21 mouse cellular contexts compared by ENCODE assay signal in genomic region chr2:24880686-24881085, GRCm38 (mm10).
"Had no signal": no experiment of that assay in that cellular context is flagged by ENCODE, and none has a peak within 500 bp of the region (broad histone marks: within the 10 kb centered on the region; RNA-seq: fewer than 3 reads in every experiment).

No protein-coding gene starts in this region.

- DNase-seq: kidney, postnatal 10 days; kidney, postnatal 36 days; layer of hippocampus, adult 9-11 months; liver, postnatal 0 days; lung, embryonic 14.5 days; right cerebral cortex, adult 18-20 months; right cerebral cortex, postnatal 14 days; right cerebral cortex, postnatal 4 days; thymus, adult 2 months; thymus, postnatal 14 days; thymus, postnatal 4 days had no signal

- H3K27ac ChIP-seq: kidney, embryonic 15.5 days; limb, embryonic 10.5 days; limb, embryonic 13.5 days; liver, embryonic 14.5 days; macrophage; midbrain, embryonic 12.5 days; midbrain, embryonic 15.5 days; neural tube, embryonic 12.5 days; neural tube, embryonic 15.5 days; stomach, postnatal 0 days had no signal

- H3K4me3 ChIP-seq: kidney, embryonic 15.5 days; limb, embryonic 10.5 days; limb, embryonic 13.5 days; midbrain, embryonic 12.5 days; midbrain, embryonic 15.5 days; neural tube, embryonic 12.5 days; neural tube, embryonic 15.5 days had no signal
